Mouse (Mus musculus) right cerebral cortex, postnatal 14 days (tissue): ENCODE measurements around the gene Sccpdh.

Experiments used
- DNase-seq: peaks from one replicate; pipeline ENCODE4 v3.0.0; 2022

The Sccpdh gene

GRCm38 (mm10) chr1:179734500-179735474 lies 66.8 kb downstream of the Sccpdh start:
- peak; percentile 55 for DNase-seq

- DNase-seq = no peak
Measured at GRCm38 (mm10) chr1:179736483-179736882, 68.5 kb downstream of the Sccpdh start.
